Mouse (Mus musculus): ENCODE data around the gene Gm3752.
"Not testable (repeated sequence)": the region's sequence is repeated elsewhere in the genome, so short reads cannot be mapped to it uniquely, and the experiment has no call there.

- TF ChIP-seq CTCF (conservative IDR thresholded peaks at IDR 0.05; ENCODE audit: low read length); POU5F1 (IDR thresholded peaks at IDR 0.05; ENCODE audit: borderline replicate concordance, low read length); NANOG (IDR thresholded peaks at IDR 0.05; ENCODE audit: borderline replicate concordance, low read length): not testable (repeated sequence)
These were observed 32.7 kb downstream of the Gm3752 start, which contains the start of gene Gm3755 for GRCm38 (mm10) chr14:7450817-7451216.
